Mouse (Mus musculus): ENCODE data around the gene Tmem230.
"Not testable (repeated sequence)": the region's sequence is repeated elsewhere in the genome, so short reads cannot be mapped to it uniquely, and the experiment has no call there.

Tmem230 gene

DNA sequence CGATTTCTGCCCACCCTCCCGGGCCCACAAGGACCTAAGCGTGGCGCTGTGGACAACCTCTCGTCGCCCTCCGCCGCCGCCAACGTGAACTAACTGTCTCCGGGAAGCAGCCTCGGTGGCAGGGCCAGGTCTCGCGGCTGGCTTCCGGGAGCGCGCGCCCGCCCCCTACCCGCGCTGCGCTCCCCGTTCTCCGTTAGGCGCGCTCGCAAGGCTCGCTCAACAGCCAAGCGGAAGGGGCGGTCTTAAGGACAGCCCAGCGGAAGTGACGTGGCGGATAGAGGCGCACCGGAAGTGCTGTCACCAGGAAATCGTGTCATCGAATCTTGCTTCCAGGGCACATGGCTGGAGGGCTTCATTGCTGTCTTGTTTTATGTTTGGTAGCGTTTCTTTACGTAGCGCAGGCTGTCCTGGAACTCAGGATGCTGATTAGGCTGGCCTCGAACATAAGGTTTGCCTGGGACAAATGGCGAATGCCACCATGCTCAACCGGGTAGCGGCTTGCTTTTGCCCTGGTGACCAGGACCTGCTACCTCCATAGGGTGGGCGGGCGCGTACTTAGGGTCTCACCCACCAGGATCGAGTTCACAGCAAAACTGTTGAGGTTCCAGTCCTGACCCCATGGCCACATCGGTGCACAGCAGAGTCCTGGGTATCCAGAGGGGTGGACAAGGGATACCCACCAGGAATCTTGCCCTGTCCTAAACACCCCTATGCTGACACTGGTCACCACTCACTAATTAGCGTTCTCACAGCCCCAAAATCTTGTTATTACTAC lies at the start of gene Tmem230:
TSS of gene Tmem230 (minus strand) at position 269 of the 775 bp plus-strand sequence.
- DNase-seq (ENCODE audit: low spot score in 2 of 2), result peak; percentile 85 to 90

DNA sequence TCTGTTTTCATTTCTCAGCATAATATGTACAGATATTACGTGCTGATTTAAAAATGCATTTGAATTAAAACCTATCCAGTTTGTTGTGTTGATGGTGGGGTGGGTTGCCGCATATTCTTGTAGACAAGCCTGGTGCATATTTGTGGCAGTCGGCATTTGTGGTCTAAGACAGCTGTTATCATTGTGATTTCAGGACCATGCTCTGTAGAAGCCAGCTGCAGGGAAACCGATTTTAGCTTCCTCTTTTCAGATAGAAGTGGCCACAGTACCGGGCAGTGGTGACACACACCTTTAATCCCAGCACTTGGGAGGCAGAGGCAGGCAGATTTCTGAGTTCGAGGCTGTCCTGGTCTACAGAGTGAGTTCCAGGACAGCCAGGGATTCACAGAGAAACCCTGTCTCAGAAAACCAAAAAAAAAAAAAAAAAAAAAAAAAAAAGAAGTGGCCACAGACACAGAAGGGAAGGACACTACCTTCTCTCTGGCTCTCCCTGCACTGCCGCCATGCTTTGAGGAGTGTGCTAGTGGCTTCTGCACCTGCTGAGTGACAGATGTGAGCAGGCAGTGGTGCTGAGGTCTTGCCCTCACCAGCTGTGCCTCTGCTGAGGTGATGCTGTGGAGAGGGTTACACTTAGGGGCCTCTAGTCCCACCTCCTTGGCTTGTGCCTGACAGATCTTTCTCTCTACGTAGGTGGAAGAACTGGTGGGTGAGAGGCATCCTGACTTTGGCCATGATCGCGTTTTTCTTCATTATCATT lies 46.3 kb upstream of the Tmem230 start:
- DNase-seq (ENCODE audit: low spot score in 2 of 2), result no peak

DNA sequence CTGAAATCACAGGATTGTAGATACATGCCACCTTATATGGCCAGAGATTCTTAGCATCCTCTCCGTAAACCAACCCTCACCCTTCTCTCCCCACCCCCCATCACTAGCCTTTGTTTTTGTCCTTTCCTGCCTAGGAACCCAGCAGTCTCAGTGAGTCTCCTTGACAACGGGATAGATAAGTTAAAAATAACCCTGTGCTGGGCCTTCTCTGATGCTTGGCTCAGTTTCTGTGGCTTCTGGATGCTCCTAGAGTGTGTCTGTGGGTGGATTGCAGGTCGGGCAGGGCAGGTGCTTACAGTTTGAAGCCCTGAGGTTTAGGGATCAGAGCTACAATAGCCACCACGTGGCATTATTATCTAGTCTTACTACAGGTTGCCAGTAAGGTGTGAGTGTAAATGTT lies 44.5 kb upstream of the Tmem230 start:
- no peak for DNase-seq (ENCODE audit: low spot score in 2 of 2)

DNA sequence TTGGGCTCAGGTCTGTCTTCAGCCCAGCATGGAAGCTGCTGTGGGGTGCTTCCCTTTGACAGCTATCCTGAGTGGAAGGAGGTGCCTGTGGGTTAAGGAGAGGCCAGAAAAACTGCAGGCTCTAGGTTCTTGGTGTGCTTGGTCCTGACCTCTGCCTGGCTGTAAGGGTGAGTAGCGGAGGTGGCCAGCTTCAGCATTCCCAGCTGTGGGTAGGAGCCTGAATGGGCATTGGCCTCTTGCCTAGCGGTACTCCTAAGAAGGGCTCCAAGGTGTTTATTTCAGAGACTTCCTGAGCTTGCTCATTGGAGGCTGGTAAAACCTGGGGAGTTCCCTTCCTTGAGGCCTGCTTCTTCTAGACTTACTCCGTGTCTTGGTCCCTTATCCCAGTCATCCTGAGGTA lies 43.7 kb upstream of the Tmem230 start:
- no peak for DNase-seq (ENCODE audit: low spot score in 2 of 2)

DNA sequence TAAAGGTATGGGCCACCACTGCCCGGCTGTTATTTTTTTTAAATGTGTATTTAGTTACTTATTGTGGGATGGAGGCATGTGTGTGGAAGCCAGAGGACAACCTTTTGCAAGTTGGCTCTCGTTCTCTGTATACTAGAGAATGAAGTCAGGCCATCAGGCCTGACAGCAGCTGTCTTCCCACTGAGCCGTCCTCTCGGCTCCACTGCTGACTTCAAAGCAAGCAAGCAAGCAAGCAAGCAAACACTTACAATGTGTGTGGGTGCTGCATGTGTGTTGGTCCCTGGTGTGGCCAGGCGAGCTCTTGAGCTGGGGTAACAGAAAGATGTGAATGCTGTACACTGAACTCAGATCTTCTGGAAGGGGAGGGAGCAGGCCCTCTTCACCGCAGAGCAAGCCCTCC lies 43.2 kb upstream of the Tmem230 start:
- no peak for DNase-seq (ENCODE audit: low spot score in 2 of 2)

- DNase-seq (ENCODE audit: low spot score in 2 of 2), result not testable (repeated sequence)
These were observed 41.6 kb upstream of the Tmem230 start for GRCm38 (mm10) chr2:132289213-132289612.

- no peak for DNase-seq (ENCODE audit: low spot score in 2 of 2)
These were observed 38.9 kb upstream of the Tmem230 start for GRCm38 (mm10) chr2:132286376-132287076.

GRCm38 (mm10) chr2:132285722-132286121 lies 38.1 kb upstream of the Tmem230 start:
- DNase-seq (ENCODE audit: low spot score in 2 of 2), result not testable (repeated sequence)

- no peak for DNase-seq (ENCODE audit: low spot score in 2 of 2)
These were observed 37.0 kb upstream of the Tmem230 start for GRCm38 (mm10) chr2:132284492-132285139.

DNA sequence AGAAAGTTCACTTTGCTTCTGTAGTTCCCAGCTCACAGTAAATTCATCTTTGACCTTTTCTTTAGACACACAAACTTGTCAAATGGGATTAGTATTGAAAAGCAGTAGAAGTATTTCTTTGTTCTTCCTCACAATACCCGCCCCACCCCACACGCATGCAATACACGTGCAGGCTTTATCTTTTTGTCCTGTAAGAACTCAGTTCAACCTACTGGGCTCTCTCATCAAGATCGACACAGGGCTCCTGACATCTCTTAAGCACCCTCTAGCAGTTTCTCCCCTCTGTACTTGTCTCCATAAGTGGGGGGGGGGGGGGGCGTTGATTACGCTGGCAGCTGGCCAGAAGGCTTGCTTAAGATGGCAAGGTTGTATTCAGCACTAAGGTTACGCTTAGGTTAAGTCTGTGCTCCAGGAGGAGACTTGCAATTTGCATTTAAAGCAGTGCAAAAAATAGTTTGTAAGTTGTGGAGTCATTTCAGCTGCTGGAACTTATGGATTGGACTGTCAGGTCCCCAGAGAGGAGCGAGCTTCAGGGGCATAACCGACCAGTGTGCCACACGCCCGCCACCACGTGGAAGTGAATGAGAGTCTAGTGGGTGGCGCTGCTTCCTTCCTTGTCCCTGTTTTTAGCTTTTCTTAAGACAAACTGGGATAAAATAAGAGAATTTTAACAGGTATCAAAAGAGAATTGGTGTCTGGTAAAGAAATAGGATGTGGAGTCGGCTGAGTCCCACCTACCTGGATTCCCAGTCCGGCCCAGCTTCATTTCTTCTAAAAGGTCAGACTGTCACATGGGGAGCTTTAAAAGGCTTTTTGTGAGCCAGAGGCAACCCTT lies 35.8 kb upstream of the Tmem230 start:
- DNase-seq (ENCODE audit: low spot score in 2 of 2), result no peak

DNA sequence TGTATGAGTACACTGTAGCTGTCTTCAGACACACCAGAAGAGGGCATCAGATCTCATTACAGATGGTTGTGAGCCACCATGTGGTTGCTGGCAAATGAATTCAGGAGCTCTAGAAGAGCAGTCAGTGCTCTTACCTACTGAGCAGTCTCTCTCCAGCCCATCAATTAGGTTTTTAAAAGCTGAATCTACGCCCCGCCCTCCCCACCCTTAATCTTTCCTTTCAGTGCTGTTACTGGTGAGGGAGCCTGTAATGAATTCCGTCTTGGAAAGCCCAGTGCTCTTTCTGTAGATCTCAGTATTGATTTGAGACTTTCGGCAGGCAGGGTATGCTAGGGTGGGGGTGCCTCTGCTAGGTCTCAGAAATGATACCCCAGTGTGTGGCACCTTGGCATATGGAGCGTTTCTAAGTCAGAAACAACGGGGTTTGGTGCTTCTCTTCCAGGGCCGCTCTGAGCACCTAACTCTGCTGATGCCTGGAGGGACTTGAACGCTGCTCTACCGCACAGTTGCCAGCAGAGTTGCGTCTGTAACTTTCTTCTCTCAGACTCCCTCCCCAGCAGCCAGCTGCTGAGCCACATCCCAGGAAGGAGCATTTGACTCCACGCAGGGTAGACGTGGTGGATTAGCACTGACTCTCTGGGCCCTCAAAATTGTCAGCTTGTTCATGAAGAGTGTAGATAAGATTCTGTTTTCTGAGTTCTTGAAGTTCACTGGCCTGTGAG lies 35.0 kb upstream of the Tmem230 start:
- DNase-seq (ENCODE audit: low spot score in 2 of 2), result no peak

DNA sequence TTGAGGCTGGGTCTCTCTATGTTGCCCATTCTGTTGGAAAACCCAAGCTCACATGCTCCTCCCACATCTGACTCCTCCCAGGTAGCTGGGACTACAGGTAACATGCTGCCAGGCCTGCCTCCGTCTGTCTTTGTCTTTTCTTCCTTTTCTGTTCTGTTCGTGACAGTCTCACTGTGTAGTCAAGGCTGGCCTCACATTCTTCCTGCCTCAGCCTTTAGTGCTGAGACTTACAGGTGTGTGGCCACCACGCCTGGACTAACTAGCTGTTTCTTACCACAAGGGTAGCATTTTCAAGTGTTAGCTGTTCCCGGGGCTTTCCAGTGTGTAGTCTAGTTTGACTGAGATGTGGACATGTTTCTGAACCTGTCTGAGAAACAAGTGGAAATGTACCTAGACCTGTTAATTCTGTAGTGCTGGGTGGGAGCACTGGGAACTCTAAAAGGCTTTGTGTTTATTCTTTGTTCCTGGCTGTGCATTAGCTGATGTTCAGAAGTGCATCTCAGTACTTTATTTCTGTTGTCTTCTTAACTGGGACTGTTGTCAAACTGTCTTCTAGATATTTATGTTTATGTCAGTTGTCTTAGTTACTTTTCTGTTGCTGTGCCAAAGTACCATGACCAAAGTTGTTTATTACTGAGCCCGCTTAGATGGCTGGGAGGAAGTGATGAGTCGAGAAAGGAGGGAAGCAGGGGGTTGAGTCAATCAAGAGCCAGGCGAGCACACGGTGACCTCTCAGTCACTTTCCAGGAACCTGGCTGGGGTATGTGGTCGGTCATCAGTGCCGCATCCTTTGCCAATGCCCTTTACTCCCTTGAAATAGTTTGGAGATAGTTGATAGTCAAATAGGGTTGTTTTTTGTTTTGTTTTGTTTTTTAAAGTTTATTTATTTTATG lies 34.2 kb upstream of the Tmem230 start:
- DNase-seq (ENCODE audit: low spot score in 2 of 2), result no peak

- no peak for DNase-seq (ENCODE audit: low spot score in 2 of 2)
These were observed 33.0 kb upstream of the Tmem230 start for GRCm38 (mm10) chr2:132280518-132281120.

GRCm38 (mm10) chr2:132279978-132280377 lies 32.4 kb upstream of the Tmem230 start:
- DNase-seq (ENCODE audit: low spot score in 2 of 2), result no peak

DNA sequence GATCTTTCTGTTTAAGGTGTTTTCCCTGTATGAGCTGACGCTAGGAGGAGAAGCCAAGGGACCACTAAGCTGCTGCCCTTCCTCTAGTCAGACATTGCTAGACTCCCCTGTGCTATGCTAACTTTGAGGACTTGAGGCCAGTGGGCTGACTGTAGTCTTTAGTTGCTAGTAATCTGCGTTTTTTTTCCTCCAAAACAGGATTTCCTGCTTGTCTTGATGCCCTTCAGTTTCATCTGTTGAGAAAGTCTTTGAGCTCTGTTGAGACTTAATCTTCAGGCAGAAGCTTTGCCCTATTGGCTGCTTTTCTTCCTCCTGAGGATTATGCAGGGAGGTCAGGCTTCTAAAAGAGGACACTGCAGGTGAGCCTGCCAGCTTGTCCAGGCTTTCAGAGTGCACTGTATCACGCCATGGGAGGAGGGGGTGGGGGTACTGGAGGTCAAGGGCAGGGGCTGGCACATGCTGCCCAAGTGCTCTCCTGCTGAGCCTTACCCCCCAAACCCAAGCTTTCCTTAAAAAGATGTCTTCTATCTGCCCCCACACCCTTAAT lies 31.8 kb upstream of the Tmem230 start:
- DNase-seq (ENCODE audit: low spot score in 2 of 2), result no peak

GRCm38 (mm10) chr2:132278273-132278853 lies 30.8 kb upstream of the Tmem230 start:
- DNase-seq (ENCODE audit: low spot score in 2 of 2), result no peak

- no peak for DNase-seq (ENCODE audit: low spot score in 2 of 2)
These were observed 28.6 kb upstream of the Tmem230 start for GRCm38 (mm10) chr2:132276249-132276648.

DNA sequence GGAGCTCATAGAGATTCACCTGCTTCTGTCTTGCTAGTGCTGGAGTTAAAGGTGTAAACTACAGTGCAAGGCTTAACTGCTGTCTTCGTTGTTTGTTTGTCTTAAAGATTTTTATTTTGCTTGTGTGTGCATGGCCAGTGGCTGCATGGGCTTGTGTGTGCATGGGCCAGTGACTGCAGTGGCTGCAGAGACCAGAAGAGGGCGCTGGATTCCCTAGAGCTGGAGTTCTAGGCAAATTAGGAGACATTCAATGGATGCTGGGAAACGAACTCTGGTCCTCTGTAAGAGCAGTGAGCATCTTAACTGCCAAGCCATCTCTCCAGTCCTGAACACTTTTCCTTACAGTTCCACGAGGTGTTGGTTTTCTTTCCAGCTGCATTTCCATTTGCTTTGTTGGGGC lies 27.9 kb upstream of the Tmem230 start:
- DNase-seq (ENCODE audit: low spot score in 2 of 2), result no peak
